Mouse (Mus musculus) neural tube, embryonic 14.5 days (tissue): ENCODE results near the gene Nsmce1. TPM values are rescaled to one million over a fixed set of nuclear protein-coding genes. Genes with fewer than 3 reads are reported as not detected.
A peak's percentile ranks its signal among the peaks of the same experiment; 100 is the strongest.

Experiments used
- ATAC-seq: fragments of 200-750 bp; cut with Nextera tagmentation; 2 replicates; pipeline ENCODE4 v1.8.0; 2017; ENCODE audit warnings: low read depth, mild to moderate bottlenecking, moderate TSS enrichment, moderate library complexity
- H3K27ac ChIP-seq: fragments of 300-500 bp; sonication (generic); 2 replicates; pipeline ENCODE4 v1.5.1; 2014; ENCODE audit warnings: low read depth, mild to moderate bottlenecking, control low read depth, low read length, moderate library complexity, mixed read lengths
- H3K27me3 ChIP-seq: fragments of 300-500 bp; sonication (generic); 2 replicates; pipeline ENCODE4 v1.6.1; 2014; ENCODE audit warnings: low read length; ENCODE audit not compliant: control insufficient read depth, insufficient read depth
- H3K36me3 ChIP-seq: fragments of 300-500 bp; sonication (generic); 2 replicates; pipeline ENCODE4 v1.6.1; 2014; ENCODE audit warnings: low read length, mixed read lengths; ENCODE audit not compliant: control insufficient read depth, insufficient read depth
- H3K4me1 ChIP-seq: fragments of 300-500 bp; sonication (generic); 2 replicates; pipeline ENCODE4 v1.6.1; 2014; ENCODE audit warnings: low read length; ENCODE audit not compliant: control insufficient read depth, insufficient read depth
- H3K4me2 ChIP-seq: fragments of 300-500 bp; sonication (generic); 2 replicates; pipeline ENCODE4 v1.6.1; 2014; ENCODE audit warnings: mild to moderate bottlenecking, low read depth, low read length, control low read depth
- H3K4me3 ChIP-seq: fragments of 300-500 bp; sonication (generic); 2 replicates; pipeline ENCODE4 v1.5.1; 2014; ENCODE audit warnings: low read depth, low read length, control low read depth, mixed read lengths
- H3K9ac ChIP-seq: fragments of 300-500 bp; sonication (generic); replicated peaks from 2 replicates; pipeline ENCODE4 v1.6.1; 2014; ENCODE audit warnings: low read depth, mild to moderate bottlenecking, control low read depth, low read length, mixed read lengths
- H3K9me3 ChIP-seq: fragments of 300-500 bp; sonication (generic); 2 replicates; pipeline ENCODE4 v1.6.1; 2016; ENCODE audit warnings: low read length; ENCODE audit not compliant: control insufficient read depth
- WGBS: fragments of 180-500 bp; shearing (Covaris S2); extraction: QIAGEN DNeasy Blood & Tissue Kit; methylation state at CpG from one replicate; pipeline ENCODE4 v1.1.7; 2014; 5-methylcytosine and 5-hydroxymethylcytosine counted together
- polyA plus RNA-seq: library from polyadenylated mRNA; unstranded; fragments of >200 nt; fragmentation: Nextera tagmentation; extraction: Ambion mirVana; gene quantifications from 2 replicates; pipeline ENCODE4 v1.2.1, GENCODE M21; 2014

The Nsmce1 gene
- 91.9 and 92.8 TPM in 2 replicates for polyA plus RNA-seq

- ATAC-seq: peak; percentile 99
- Histone ChIP-seq H3K36me3 (no peaks in the 10 kb centered on the region), H3K9ac (peak within 1 kb of the TSS; percentile 69), H3K4me2 (peak within 1 kb of the TSS; percentile 68), H3K27ac (peak within 1 kb of the TSS; percentile 88), H3K4me1 (peaks cover 8% of the 10 kb centered on the region; the same call in 1 of the 2 replicates), H3K4me3 (peak within 1 kb of the TSS; percentile 63), H3K27me3 (no peaks in the 10 kb centered on the region), H3K9me3 (no peaks in the 10 kb centered on the region)
- under 1% methylated on average over 56 of the region's 56 CpGs for WGBS
These were observed at the start of gene Nsmce1 for GRCm38 (mm10) chr7:125490947-125491735. TSS of gene Nsmce1 (minus strand) at chr7:125491596.

- no peaks in the 10 kb centered on the region for H3K4me1 ChIP-seq
- H3K36me3 ChIP-seq: no peaks in the 10 kb centered on the region
- no peak for ATAC-seq
- H3K9me3 ChIP-seq: no peaks in the 10 kb centered on the region
- H3K27me3 ChIP-seq: no peaks in the 10 kb centered on the region
- H3K27ac ChIP-seq: no peak overlapping the region
- no peak overlapping the region for H3K9ac ChIP-seq
- no peak overlapping the region for H3K4me2 ChIP-seq
- 89% methylated on average over 1 of the region's 1 CpGs for WGBS
- no peak overlapping the region for H3K4me3 ChIP-seq
These were observed 49.6 kb upstream of the Nsmce1 start for GRCm38 (mm10) chr7:125541026-125541425.

- 92% methylated on average over 3 of the region's 3 CpGs for WGBS
- Histone ChIP-seq H3K9ac (no peak overlapping the region), H3K4me2 (no peak overlapping the region), H3K4me1 (no peaks in the 10 kb centered on the region), H3K36me3 (no peaks in the 10 kb centered on the region), H3K4me3 (no peak overlapping the region), H3K9me3 (no peaks in the 10 kb centered on the region), H3K27me3 (no peaks in the 10 kb centered on the region), H3K27ac (no peak overlapping the region)
- ATAC-seq: no peak
These were observed 48.0 kb upstream of the Nsmce1 start for GRCm38 (mm10) chr7:125539351-125539750.

DNA sequence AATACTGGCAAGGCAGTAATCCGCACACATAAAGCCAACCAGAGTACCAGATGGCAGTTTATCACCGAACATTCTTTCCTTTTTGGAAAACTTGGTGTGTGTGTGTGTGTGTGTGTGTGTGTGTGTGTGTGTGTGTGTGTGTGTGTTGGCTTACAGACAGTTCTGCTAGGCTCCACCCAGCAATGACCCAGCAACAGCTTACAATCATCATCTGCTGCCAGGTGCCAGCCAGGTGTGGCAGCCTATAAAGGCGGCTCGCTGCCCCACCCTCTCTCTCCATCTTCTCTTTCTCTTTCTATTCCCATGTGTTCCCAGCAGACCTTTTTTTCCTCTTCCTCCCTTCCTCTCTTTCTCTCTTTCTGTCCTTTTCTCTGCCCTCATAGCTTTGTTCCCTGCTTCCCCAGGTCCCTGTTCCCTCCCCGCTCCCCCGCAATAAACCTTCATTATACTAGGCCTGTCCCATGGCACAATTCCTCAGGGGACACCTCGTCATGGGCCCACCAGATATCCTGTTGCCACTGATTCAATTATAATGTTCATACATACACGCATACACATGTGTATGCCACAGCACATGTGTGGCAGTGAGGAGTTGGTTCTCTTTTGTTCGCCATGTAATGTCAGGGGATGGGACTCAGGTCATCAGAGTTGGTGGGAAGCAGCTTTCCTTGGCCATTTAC lies 36.6 kb upstream of the Nsmce1 start:
- no peaks in the 10 kb centered on the region for H3K27me3 ChIP-seq

DNA sequence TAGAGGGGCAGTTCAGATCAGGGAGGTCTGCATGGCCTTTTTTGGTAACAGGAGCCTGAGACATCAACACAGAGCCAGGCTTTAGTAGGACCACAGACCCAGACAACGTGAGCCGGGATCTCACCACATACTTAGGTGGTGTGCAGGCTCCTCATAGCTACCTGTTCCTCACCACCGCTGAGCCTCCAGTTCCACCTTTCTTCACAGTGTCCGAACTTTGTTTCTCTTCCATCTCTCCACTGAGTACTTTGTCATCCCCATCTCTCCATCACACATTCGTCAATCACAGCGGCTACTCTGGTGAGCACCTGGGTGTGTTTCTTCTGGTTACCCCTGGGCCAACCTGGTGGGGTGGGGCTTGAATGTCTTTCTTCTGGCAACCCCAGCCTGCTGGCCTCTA lies 35.8 kb upstream of the Nsmce1 start:
- WGBS: 93% methylated on average over 6 of the region's 6 CpGs
- Histone ChIP-seq H3K27ac (no peak overlapping the region), H3K4me2 (no peak overlapping the region), H3K4me1 (no peaks in the 10 kb centered on the region), H3K27me3 (no peaks in the 10 kb centered on the region), H3K36me3 (no peaks in the 10 kb centered on the region), H3K4me3 (no peak overlapping the region), H3K9ac (no peak overlapping the region), H3K9me3 (no peaks in the 10 kb centered on the region)
- ATAC-seq: no peak

More for the DNA sequence above, 36.6 kb upstream of the Nsmce1 start:
- no peak overlapping the region for H3K4me2 ChIP-seq
- no peak overlapping the region for H3K4me3 ChIP-seq
- H3K36me3 ChIP-seq: no peaks in the 10 kb centered on the region
- WGBS: 88% methylated on average over 9 of the region's 9 CpGs
- H3K9ac ChIP-seq: no peak overlapping the region
- H3K9me3 ChIP-seq: no peaks in the 10 kb centered on the region
- no peak overlapping the region for H3K27ac ChIP-seq
- H3K4me1 ChIP-seq: no peaks in the 10 kb centered on the region
- ATAC-seq: no peak

DNA sequence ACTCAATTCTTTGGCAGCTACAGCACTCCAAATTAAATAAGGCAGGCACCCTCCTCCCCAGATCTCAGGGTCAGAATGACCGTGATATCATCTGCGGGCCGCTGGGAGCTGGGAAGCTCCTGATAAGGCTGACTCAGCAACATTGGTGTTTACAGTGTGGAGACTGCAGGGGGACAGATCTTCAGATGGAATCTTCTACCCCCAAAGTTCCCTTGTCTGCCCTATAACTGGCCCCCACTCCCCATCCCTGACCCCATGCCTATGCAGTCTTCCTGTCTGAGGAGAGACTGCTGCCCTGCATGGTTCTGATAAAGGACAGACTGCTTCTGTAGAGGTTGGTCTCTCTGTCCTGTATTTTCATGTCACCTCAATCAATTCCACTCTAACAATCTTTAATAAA lies 31.7 kb upstream of the Nsmce1 start:
- no peak overlapping the region for H3K9ac ChIP-seq
- H3K27me3 ChIP-seq: no peaks in the 10 kb centered on the region
- no peaks in the 10 kb centered on the region for H3K4me1 ChIP-seq
- no peak overlapping the region for H3K4me3 ChIP-seq
- 88% methylated on average over 3 of the region's 3 CpGs for WGBS
- no peaks in the 10 kb centered on the region for H3K9me3 ChIP-seq
- no peak for ATAC-seq
- H3K27ac ChIP-seq: no peak overlapping the region
- H3K36me3 ChIP-seq: no peaks in the 10 kb centered on the region
- no peak overlapping the region for H3K4me2 ChIP-seq

- Histone ChIP-seq H3K4me1 (no peaks in the 10 kb centered on the region), H3K27ac (no peak overlapping the region), H3K4me3 (no peak overlapping the region), H3K27me3 (no peaks in the 10 kb centered on the region), H3K9me3 (no peaks in the 10 kb centered on the region), H3K36me3 (no peaks in the 10 kb centered on the region), H3K9ac (no peak overlapping the region), H3K4me2 (no peak overlapping the region)
- WGBS: 96% methylated on average over 3 of the region's 3 CpGs
- no peak for ATAC-seq
These were observed 28.3 kb upstream of the Nsmce1 start for GRCm38 (mm10) chr7:125519715-125520114.

- Histone ChIP-seq H3K27ac (no peak overlapping the region), H3K9me3 (no peaks in the 10 kb centered on the region), H3K4me3 (no peak overlapping the region), H3K4me2 (no peak overlapping the region), H3K9ac (no peak overlapping the region), H3K36me3 (no peaks in the 10 kb centered on the region), H3K27me3 (no peaks in the 10 kb centered on the region), H3K4me1 (no peaks in the 10 kb centered on the region)
- 87% methylated on average over 6 of the region's 6 CpGs for WGBS
- ATAC-seq: no peak
These were observed 26.1 kb upstream of the Nsmce1 start for GRCm38 (mm10) chr7:125517470-125517869.

DNA sequence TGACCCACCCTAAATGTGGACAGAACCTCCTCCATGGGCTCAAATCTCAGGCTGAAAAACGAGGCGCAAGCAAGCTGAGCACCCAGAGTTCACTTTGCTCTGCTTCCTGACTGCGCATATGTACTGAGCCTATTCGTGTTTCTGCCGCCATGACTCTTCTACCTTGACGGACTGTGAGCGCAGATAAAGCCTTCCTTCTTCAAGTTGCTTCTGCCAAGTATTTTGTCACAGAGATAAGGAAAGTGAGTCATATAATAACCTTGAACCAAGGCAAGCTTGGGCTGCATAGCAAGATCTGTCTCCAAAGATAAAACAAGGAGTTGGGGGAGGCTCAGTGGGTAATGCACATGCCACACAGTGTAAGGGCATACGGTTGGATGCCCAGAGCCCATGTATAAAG lies 25.3 kb upstream of the Nsmce1 start:
- no peaks in the 10 kb centered on the region for H3K9me3 ChIP-seq
- H3K4me2 ChIP-seq: no peak overlapping the region
- 89% methylated on average over 8 of the region's 8 CpGs for WGBS
- no peaks in the 10 kb centered on the region for H3K27me3 ChIP-seq
- no peak overlapping the region for H3K4me3 ChIP-seq
- no peaks in the 10 kb centered on the region for H3K36me3 ChIP-seq
- H3K4me1 ChIP-seq: no peaks in the 10 kb centered on the region
- H3K27ac ChIP-seq: no peak overlapping the region
- H3K9ac ChIP-seq: no peak overlapping the region
- no peak for ATAC-seq
